Mouse (Mus musculus) telencephalon, adult 2 months (tissue): ENCODE data around the gene Gm20388.

ENCODE experiments used
- DNase-seq: peaks from one replicate; pipeline ENCODE4 v3.0.0-alpha.2; 2011; ENCODE audit warnings: low read depth, low spot score

Gene Gm20388

GRCm38 (mm10) chr8:123774491-123774890, 3863.8 kb downstream of the Gm20388 start:
- no peak for DNase-seq

DNA sequence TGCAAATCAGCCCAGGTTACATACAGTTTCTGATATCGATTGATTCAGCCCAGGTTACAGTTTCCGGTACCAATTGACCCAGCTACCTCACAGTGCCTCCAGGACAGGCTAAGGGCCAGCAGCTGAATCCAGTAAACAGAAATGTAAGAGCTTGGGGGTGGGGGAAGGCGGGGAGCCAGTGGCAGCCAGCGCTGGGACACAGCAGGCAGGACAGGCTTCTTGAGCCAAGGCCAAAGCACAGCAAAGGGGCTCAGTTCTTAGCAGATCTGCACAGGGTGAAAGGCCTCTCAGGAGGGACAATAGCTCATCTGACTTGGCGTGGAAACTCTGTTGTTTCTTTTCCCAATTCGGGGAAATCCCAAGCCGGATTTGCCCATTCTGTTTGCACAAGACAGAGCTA, 3866.7 kb downstream of the Gm20388 start:
- DNase-seq: no peak

GRCm38 (mm10) chr8:123780471-123780870, 3869.8 kb downstream of the Gm20388 start:
- no peak for DNase-seq

- DNase-seq: no peak
Observed at GRCm38 (mm10) chr8:123781256-123781655, 3870.6 kb downstream of the Gm20388 start.

- DNase-seq: peak; percentile 81
Observed at GRCm38 (mm10) chr8:123783525-123784249, 3873.0 kb downstream of the Gm20388 start.

- DNase-seq: no peak
Observed at GRCm38 (mm10) chr8:123786166-123786565, 3875.5 kb downstream of the Gm20388 start.

DNA sequence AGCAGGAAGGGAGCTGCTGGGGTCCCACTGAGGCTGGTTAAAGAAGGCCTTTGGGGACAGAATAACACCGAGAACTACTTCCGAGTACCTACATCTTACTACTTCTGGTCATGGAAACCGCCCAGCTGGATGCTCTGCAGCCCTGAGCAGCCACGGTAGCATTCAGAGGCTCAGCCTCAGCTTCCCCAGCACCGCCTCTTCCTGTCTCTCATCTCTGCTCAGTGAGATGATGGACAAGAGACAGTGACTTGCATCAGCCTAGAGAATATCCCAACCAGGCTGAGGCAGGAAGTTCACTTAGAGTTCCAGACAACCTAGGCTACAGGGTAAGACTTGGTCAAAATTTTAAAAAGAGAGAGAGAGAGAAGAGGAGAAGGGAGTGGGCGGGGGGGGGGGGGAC, 3876.0 kb downstream of the Gm20388 start:
- no peak for DNase-seq

DNA sequence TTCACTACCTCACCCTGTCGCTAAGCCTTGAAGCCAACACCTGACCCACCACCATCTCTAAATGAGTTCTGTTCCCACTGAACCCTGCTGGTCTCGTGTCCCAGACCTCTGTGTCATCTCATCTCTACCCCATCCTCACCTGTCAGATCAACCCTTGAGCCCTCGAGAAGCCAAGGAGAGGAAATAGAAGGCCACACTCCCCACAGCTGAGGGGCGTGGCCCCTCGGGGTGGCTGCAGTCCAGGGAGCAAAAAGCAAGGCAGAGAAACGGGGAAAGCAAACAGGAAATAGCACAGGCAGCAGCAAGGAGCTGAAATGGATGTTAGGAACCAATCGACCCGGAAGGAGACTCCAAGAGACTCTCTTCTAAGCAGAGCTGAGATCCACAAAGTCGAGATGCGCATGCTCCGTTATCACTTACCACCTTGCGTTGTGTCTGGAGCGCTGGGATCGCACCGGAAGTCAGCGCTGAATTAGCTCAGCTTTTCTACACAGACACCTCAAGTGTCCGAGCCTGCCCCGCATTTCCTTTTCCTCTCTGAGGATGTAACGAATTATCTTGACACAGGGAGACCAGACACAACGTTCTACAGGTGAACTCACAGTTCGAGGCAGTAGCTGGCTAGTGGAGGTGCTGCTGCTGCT, 3876.7 kb downstream of the Gm20388 start:
- no peak for DNase-seq

DNA sequence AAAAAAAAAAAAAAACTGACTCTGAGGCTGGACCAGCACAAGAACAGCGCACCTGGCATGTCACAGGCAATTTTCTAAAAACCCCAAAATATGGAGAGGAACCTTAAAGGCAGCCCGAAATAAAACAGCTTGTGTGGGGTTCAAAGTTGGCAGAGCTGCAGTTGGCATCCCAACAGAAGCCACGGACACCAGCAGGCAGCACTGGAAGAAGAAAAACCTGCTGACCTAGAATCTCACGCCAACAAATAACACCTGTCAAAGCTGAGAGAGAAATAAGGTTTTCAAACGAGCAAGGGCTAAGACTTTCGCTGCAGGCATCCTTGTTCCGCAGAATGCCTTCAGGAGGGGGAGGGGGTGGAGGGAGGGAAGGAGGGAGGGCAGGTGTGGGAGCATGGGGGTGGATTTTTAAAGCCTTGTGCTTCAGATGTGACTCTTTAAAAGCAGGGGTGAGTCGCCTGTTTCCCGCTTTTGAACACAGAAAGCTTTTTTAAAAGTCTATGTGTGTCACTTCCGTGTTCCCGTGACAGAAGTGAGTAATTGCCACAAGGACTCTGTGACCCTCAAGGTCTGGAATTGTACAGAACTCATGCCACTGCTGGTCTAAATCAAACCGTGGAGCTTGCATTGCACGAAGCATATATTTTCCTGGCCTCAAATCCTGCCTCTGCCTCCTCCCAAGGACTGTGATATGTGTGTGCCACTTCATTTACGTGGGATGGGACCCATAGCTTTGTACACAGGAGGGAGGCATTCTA, 3878.0 kb downstream of the Gm20388 start:
- peak; percentile 45 for DNase-seq

DNA sequence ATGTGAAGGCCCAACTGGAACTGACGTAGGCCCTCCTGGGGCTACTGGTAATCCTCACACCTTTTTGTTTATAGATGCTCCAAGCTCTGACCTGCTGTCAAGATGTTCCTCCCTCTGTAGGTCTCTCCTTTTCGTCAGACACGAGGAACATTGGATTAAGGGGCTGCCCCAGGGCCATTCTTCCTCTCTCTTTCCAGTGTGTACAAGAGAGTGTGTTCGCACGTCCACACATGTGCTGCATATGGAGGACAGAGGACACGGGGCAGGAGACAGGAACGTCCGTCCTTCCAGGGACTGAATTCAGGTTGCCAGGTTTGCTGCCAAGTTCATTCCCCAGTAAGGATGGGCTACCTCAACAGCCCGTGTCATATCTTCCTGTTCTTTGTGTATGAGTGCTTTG, 3878.8 kb downstream of the Gm20388 start:
- DNase-seq: no peak

- DNase-seq: peak; percentile 60
Observed at GRCm38 (mm10) chr8:123789970-123790369, 3879.3 kb downstream of the Gm20388 start.

DNA sequence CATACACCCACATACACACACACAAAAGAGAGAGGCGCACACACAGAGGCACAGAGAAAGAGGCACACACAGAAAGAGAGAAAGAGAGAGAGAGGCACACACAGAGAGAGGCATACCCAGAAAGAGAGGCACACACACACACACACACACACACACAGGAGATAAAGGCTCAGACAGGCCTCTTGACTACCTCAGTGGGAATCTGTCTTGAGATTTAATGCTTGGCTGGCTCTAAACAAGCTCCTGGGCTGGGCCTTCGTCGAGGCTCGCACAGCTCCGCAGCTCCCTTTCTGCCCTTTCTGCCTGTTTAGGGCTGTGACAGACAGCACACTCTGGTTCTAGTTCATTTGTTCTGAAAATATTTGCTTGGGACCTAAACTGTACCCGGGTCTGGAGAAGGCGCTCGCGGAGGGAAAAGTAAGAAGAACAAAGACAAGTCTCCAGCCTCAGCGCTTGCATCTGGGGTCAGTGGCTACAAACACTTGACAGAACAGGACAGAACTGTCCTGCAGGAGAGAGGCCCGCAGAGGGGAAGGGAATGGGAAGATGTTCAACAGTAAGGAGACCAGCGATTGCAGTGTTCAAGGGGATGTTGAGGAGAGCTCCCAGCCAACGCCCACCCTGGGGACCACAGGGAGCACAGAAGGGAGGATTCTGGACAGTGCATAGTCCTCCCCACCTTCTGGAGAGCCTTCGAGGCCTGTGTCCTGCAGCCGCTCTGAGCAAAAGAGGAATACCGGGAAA, 3880.6 kb downstream of the Gm20388 start:
- no peak for DNase-seq

- no peak for DNase-seq
Observed at GRCm38 (mm10) chr8:123791845-123792225, 3881.2 kb downstream of the Gm20388 start.

DNA sequence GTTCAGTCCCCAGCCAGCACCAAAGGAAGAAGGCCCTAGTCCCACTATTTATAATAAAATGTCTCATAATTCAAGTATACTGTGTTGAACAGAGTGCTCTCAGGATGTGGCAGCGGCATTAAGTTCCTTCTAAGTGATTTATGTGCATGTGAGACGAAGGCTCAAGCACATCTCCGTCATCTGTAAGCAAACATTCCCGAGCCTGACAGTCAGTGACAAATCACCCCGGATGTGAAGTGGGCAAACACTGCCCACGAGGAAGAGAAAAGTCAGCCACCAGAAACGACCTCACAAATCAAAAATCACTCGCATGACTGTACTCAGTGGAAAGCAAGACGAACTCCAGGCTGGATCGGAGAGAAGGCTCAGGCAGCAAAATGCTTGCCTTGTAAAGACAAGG, 3883.3 kb downstream of the Gm20388 start:
- no peak for DNase-seq

DNA sequence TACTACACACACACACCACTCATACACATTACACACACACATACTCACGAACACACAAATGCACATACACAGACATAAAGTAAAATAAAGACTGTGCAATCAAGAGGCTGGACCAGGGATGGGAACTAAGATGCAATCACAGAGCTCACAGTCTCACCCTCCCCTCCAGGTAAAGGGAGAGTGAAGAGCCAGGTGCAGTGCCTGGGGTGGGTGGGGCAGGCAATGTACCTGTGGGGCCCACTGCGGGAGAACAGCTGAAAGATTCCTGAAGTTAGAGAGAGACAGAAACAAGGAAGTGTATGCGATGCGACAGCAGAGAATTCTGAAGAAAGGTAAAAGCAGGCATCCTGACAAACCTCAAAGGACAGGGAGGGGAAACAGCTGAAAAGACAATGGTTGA, 3884.1 kb downstream of the Gm20388 start:
- no peak for DNase-seq

GRCm38 (mm10) chr8:123796758-123797157, 3886.1 kb downstream of the Gm20388 start:
- DNase-seq: no peak

GRCm38 (mm10) chr8:123797928-123798327, 3887.3 kb downstream of the Gm20388 start:
- DNase-seq: no peak

GRCm38 (mm10) chr8:123799434-123799833, 3888.8 kb downstream of the Gm20388 start:
- no peak for DNase-seq

GRCm38 (mm10) chr8:123799885-123800284, 3889.2 kb downstream of the Gm20388 start:
- DNase-seq: no peak

DNA sequence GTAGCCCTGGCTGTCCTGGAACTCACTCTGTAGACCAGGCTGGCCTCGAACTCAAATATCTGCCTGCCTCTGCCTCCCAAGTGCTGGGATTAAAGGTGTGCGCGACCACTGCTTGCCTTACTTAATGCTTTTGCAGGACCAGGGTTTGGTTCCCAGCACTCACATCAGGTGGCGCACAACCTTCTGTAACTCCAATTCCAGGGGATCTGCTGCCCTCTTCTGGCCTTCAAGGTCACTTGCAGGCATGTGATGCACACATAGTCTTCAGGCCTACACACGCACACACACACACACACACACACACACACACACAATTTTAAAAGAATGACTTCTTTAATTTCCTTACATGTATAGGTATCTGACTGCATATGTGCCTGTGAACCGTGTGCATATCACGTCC, 3890.2 kb downstream of the Gm20388 start:
- DNase-seq: no peak

GRCm38 (mm10) chr8:123801538-123801937, 3890.9 kb downstream of the Gm20388 start:
- no peak for DNase-seq

- no peak for DNase-seq
Observed at GRCm38 (mm10) chr8:123803639-123804038, 3893.0 kb downstream of the Gm20388 start.
